Mouse (Mus musculus) hindbrain, embryonic 10.5 days (tissue): ENCODE results near the gene Sbk2. TPM values are rescaled to one million over a fixed set of nuclear protein-coding genes. Genes with fewer than 3 reads are reported as not detected.

Source experiments
- DNase-seq: peaks from one replicate; pipeline ENCODE4 v3.0.0-alpha.2; 2017; ENCODE audit warnings: low spot score
- H3K27ac ChIP-seq: fragments of 300-500 bp; sonication (generic); 2 replicates; pipeline ENCODE4 v1.5.1; 2016; ENCODE audit warnings: mild to moderate bottlenecking, moderate library complexity
- H3K27me3 ChIP-seq: fragments of 300-500 bp; sonication (generic); 2 replicates; pipeline ENCODE4 v1.6.1; 2016; ENCODE audit warnings: mild to moderate bottlenecking; ENCODE audit not compliant: poor library complexity, insufficient read depth, severe bottlenecking
- H3K36me3 ChIP-seq: fragments of 300-500 bp; sonication (generic); 2 replicates; pipeline ENCODE4 v1.6.1; 2016; ENCODE audit warnings: mild to moderate bottlenecking, moderate library complexity
- H3K4me1 ChIP-seq: fragments of 300-500 bp; sonication (generic); replicated peaks from 2 replicates; pipeline ENCODE4 v1.6.1; 2016; ENCODE audit warnings: mild to moderate bottlenecking
- H3K4me3 ChIP-seq: fragments of 300-500 bp; sonication (generic); 2 replicates; pipeline ENCODE4 v1.5.1; 2016; ENCODE audit warnings: mild to moderate bottlenecking, moderate library complexity
- H3K9me3 ChIP-seq: fragments of 300-500 bp; sonication (generic); 2 replicates; pipeline ENCODE4 v1.6.1; 2016; ENCODE audit warnings: mild to moderate bottlenecking, moderate library complexity
- WGBS: fragments of 180-500 bp; shearing (Covaris S2); methylation state at CpG from one replicate; pipeline ENCODE4 v1.1.7; 2016; 5-methylcytosine and 5-hydroxymethylcytosine counted together
- polyA plus RNA-seq: library from polyadenylated mRNA; unstranded; fragments of >200 nt; fragmentation: Nextera tagmentation; extraction: Ambion mirVana; gene quantifications from 2 replicates; pipeline ENCODE4 v1.2.1, GENCODE M21; 2016

Gene Sbk2
- polyA plus RNA-seq, 1 experiment from 2014 or later, result not detected

- peak overlapping the region; percentile 57 for H3K4me3 ChIP-seq
- 4% methylated on average over 4 of the region's 4 CpGs for WGBS
- peak overlapping the region; percentile 90 for H3K27ac ChIP-seq
- H3K4me1 ChIP-seq, result peaks cover 82% of the 10 kb centered on the region
- no peaks in the 10 kb centered on the region for H3K27me3 ChIP-seq
- H3K9me3 ChIP-seq, result no peaks in the 10 kb centered on the region; the same call in 1 of the 2 replicates
- H3K36me3 ChIP-seq, result peaks cover 18% of the 10 kb centered on the region
- peak; percentile 54 for DNase-seq
Measured at GRCm38 (mm10) chr7:4924891-4925301, 39.3 kb downstream of the Sbk2 start.

GRCm38 (mm10) chr7:4924483-4924882 lies 39.7 kb downstream of the Sbk2 start:
- WGBS, result 4% methylated on average over 4 of the region's 4 CpGs
- H3K27me3 ChIP-seq, result no peaks in the 10 kb centered on the region
- peaks cover 82% of the 10 kb centered on the region for H3K4me1 ChIP-seq
- H3K4me3 ChIP-seq, result peak overlapping the region; percentile 57
- peaks cover 22% of the 10 kb centered on the region for H3K36me3 ChIP-seq
- DNase-seq, result no peak
- H3K27ac ChIP-seq, result peak overlapping the region; percentile 90
- H3K9me3 ChIP-seq, result no peaks in the 10 kb centered on the region; the same call in 1 of the 2 replicates

- Histone ChIP-seq H3K4me1 (peaks cover 82% of the 10 kb centered on the region), H3K36me3 (peaks cover 29% of the 10 kb centered on the region), H3K9me3 (peaks cover 2% of the 10 kb centered on the region; the same call in 1 of the 2 replicates), H3K27me3 (no peaks in the 10 kb centered on the region), H3K27ac (peak overlapping the region; percentile 90), H3K4me3 (peak overlapping the region; percentile 57)
- WGBS, result 3% methylated on average over 37 of the region's 37 CpGs
- DNase-seq, result peak; percentile 58
Measured at GRCm38 (mm10) chr7:4923586-4924364, 40.4 kb downstream of the Sbk2 start.

- H3K4me1 ChIP-seq, result peaks cover 78% of the 10 kb centered on the region
- DNase-seq, result peak; percentile 86
Measured at GRCm38 (mm10) chr7:4922931-4923565, 41.2 kb downstream of the Sbk2 start.

GRCm38 (mm10) chr7:4922508-4922907 lies 41.7 kb downstream of the Sbk2 start:
- WGBS, result under 1% methylated on average over 14 of the region's 14 CpGs
- DNase-seq, result peak; percentile 92
- peak overlapping the region; percentile 57 for H3K4me3 ChIP-seq
- H3K36me3 ChIP-seq, result peaks cover 42% of the 10 kb centered on the region
- H3K27ac ChIP-seq, result peak overlapping the region; percentile 90
- peaks cover 73% of the 10 kb centered on the region for H3K4me1 ChIP-seq
- H3K9me3 ChIP-seq, result peaks cover 3% of the 10 kb centered on the region; the same call in 1 of the 2 replicates
- H3K27me3 ChIP-seq, result no peaks in the 10 kb centered on the region

More at GRCm38 (mm10) chr7:4922931-4923565, 41.2 kb downstream of the Sbk2 start:
- Histone ChIP-seq H3K4me3 (peak overlapping the region; percentile 57), H3K9me3 (peaks cover 3% of the 10 kb centered on the region; the same call in 1 of the 2 replicates), H3K27ac (peak overlapping the region; percentile 90), H3K27me3 (no peaks in the 10 kb centered on the region), H3K36me3 (peaks cover 36% of the 10 kb centered on the region)
- under 1% methylated on average over 14 of the region's 14 CpGs for WGBS

- 31% methylated on average over 8 of the region's 8 CpGs for WGBS
- peak within 1 kb of the TSS; percentile 57 for H3K4me3 ChIP-seq
- H3K36me3 ChIP-seq, result peaks cover 46% of the 10 kb centered on the region
- no peaks in the 10 kb centered on the region for H3K27me3 ChIP-seq
- H3K9me3 ChIP-seq, result peaks cover 3% of the 10 kb centered on the region; the same call in 1 of the 2 replicates
- peaks cover 68% of the 10 kb centered on the region for H3K4me1 ChIP-seq
- DNase-seq, result no peak
- peak within 1 kb of the TSS; percentile 90 for H3K27ac ChIP-seq
Measured at GRCm38 (mm10) chr7:4921824-4922482, 42.3 kb downstream of the Sbk2 start, which contains the start of gene Nat14. Nat14 (plus strand) TSS chr7:4922028.

GRCm38 (mm10) chr7:4920976-4921823 lies 43.0 kb downstream of the Sbk2 start:
- H3K9me3 ChIP-seq, result peaks cover 3% of the 10 kb centered on the region; the same call in 1 of the 2 replicates
- DNase-seq, result no peak
- H3K27me3 ChIP-seq, result no peaks in the 10 kb centered on the region
- H3K36me3 ChIP-seq, result peaks cover 46% of the 10 kb centered on the region
- H3K4me1 ChIP-seq, result peaks cover 67% of the 10 kb centered on the region
- peak overlapping the region; percentile 57; the same call in 1 of the 2 replicates for H3K4me3 ChIP-seq
- H3K27ac ChIP-seq, result peak overlapping the region; percentile 90
- WGBS, result 62% methylated on average over 23 of the region's 23 CpGs

GRCm38 (mm10) chr7:4920496-4920895 lies 43.7 kb downstream of the Sbk2 start:
- H3K36me3 ChIP-seq, result peaks cover 46% of the 10 kb centered on the region
- H3K27ac ChIP-seq, result peak overlapping the region; percentile 90; the same call in 1 of the 2 replicates
- H3K27me3 ChIP-seq, result no peaks in the 10 kb centered on the region
- DNase-seq, result no peak
- H3K4me1 ChIP-seq, result peaks cover 66% of the 10 kb centered on the region
- WGBS, result 93% methylated on average over 19 of the region's 19 CpGs
- peaks cover 3% of the 10 kb centered on the region; the same call in 1 of the 2 replicates for H3K9me3 ChIP-seq
- H3K4me3 ChIP-seq, result peak overlapping the region; percentile 11; the same call in 1 of the 2 replicates

- 84% methylated on average over 21 of the region's 21 CpGs for WGBS
- Histone ChIP-seq H3K27ac (no peak overlapping the region), H3K4me3 (no peak overlapping the region)
Measured at GRCm38 (mm10) chr7:4919971-4920370, 44.2 kb downstream of the Sbk2 start.

GRCm38 (mm10) chr7:4919096-4919495 lies 45.1 kb downstream of the Sbk2 start:
- H3K36me3 ChIP-seq, result peaks cover 46% of the 10 kb centered on the region
- H3K27me3 ChIP-seq, result no peaks in the 10 kb centered on the region
- H3K27ac ChIP-seq, result no peak overlapping the region
- H3K4me1 ChIP-seq, result peaks cover 56% of the 10 kb centered on the region
- DNase-seq, result no peak
- WGBS, result 85% methylated on average over 21 of the region's 21 CpGs
- H3K9me3 ChIP-seq, result peaks cover 3% of the 10 kb centered on the region; the same call in 1 of the 2 replicates
- H3K4me3 ChIP-seq, result peak overlapping the region; percentile 9; the same call in 1 of the 2 replicates

More at GRCm38 (mm10) chr7:4919971-4920370, 44.2 kb downstream of the Sbk2 start:
- H3K27me3 ChIP-seq, result no peaks in the 10 kb centered on the region
- no peak for DNase-seq
- H3K4me1 ChIP-seq, result peaks cover 61% of the 10 kb centered on the region
- H3K9me3 ChIP-seq, result peaks cover 3% of the 10 kb centered on the region; the same call in 1 of the 2 replicates
- peaks cover 46% of the 10 kb centered on the region for H3K36me3 ChIP-seq

- peak overlapping the region; percentile 9; the same call in 1 of the 2 replicates for H3K4me3 ChIP-seq
- no peak for DNase-seq
- peaks cover 52% of the 10 kb centered on the region for H3K4me1 ChIP-seq
- no peaks in the 10 kb centered on the region for H3K27me3 ChIP-seq
- WGBS, result 94% methylated on average over 15 of the region's 15 CpGs
- H3K9me3 ChIP-seq, result 0 out of 2 replicates have a peak, but pooled peaks cover 3% of the 10 kb centered on the region
- H3K36me3 ChIP-seq, result peaks cover 46% of the 10 kb centered on the region
- H3K27ac ChIP-seq, result no peak overlapping the region
Measured at GRCm38 (mm10) chr7:4918681-4919080, 45.5 kb downstream of the Sbk2 start.
